Mouse (Mus musculus) midbrain, embryonic 12.5 days (tissue): ENCODE results near the gene Mcts2. TPM values are rescaled to one million over a fixed set of nuclear protein-coding genes. Genes with fewer than 3 reads are reported as not detected.
A peak's percentile ranks its signal among the peaks of the same experiment; 100 is the strongest.
"Not testable (repeated sequence)": the region's sequence is repeated elsewhere in the genome, so short reads cannot be mapped to it uniquely, and the experiment has no call there.

Source experiments
- ATAC-seq: fragments of 200-750 bp; cut with Nextera tagmentation; 2 replicates; pipeline ENCODE4 v1.8.0; 2017; ENCODE audit warnings: low read depth, moderate TSS enrichment, moderate library complexity; ENCODE audit not compliant: low FRiP score
- H3K27ac ChIP-seq: fragments of 300-500 bp; sonication (generic); replicated peaks from 2 replicates; pipeline ENCODE4 v1.5.1; 2016; ENCODE audit warnings: mild to moderate bottlenecking
- H3K27me3 ChIP-seq: fragments of 300-500 bp; sonication (generic); 2 replicates; pipeline ENCODE4 v1.6.1; 2016; ENCODE audit warnings: mild to moderate bottlenecking
- H3K36me3 ChIP-seq: fragments of 300-500 bp; sonication (generic); 2 replicates; pipeline ENCODE4 v1.6.1; 2016
- H3K4me1 ChIP-seq: fragments of 300-500 bp; sonication (generic); 2 replicates; pipeline ENCODE4 v1.6.1; 2016
- H3K4me2 ChIP-seq: fragments of 300-500 bp; sonication (generic); replicated peaks from 2 replicates; pipeline ENCODE4 v1.6.1; 2016; ENCODE audit warnings: mild to moderate bottlenecking, moderate library complexity
- H3K4me3 ChIP-seq: fragments of 300-500 bp; sonication (generic); 2 replicates; pipeline ENCODE4 v1.5.1; 2016; ENCODE audit warnings: mild to moderate bottlenecking
- H3K9ac ChIP-seq: fragments of 300-500 bp; sonication (generic); replicated peaks from 2 replicates; pipeline ENCODE4 v1.6.1; 2016; ENCODE audit warnings: mild to moderate bottlenecking, moderate library complexity
- H3K9me3 ChIP-seq: fragments of 300-500 bp; sonication (generic); 2 replicates; pipeline ENCODE4 v1.6.1; 2016; ENCODE audit warnings: mild to moderate bottlenecking
- WGBS: fragments of 180-500 bp; shearing (Covaris S2); methylation state at CpG from one replicate; pipeline ENCODE4 v1.1.7; 2016; 5-methylcytosine and 5-hydroxymethylcytosine counted together
- polyA plus RNA-seq: library from polyadenylated mRNA; unstranded; fragments of >200 nt; fragmentation: Nextera tagmentation; extraction: Ambion mirVana; gene quantifications from 2 replicates; pipeline ENCODE4 v1.2.1, GENCODE M21; 2016

The Mcts2 gene
- 38.4 and 39.6 TPM in 2 replicates for polyA plus RNA-seq

- peak within 1 kb of the TSS; percentile 53 for H3K4me2 ChIP-seq
- peak; percentile 97 for ATAC-seq
- peak within 1 kb of the TSS; percentile 67 for H3K27ac ChIP-seq
- peaks cover 89% of the 10 kb centered on the region for H3K36me3 ChIP-seq
- no peaks in the 10 kb centered on the region for H3K27me3 ChIP-seq
- 60% methylated on average over 45 of the region's 45 CpGs for WGBS
- peak within 1 kb of the TSS; percentile 54 for H3K9ac ChIP-seq
- peak within 1 kb of the TSS; percentile 43 for H3K4me3 ChIP-seq
- 0 out of 2 replicates have a peak, but pooled peaks cover 4% of the 10 kb centered on the region for H3K9me3 ChIP-seq
- H3K4me1 ChIP-seq, result peaks cover 9% of the 10 kb centered on the region
These were observed at the start of gene Mcts2 for GRCm38 (mm10) chr2:152686806-152687267. Gene Mcts2, plus strand, starts transcription at chr2:152687035.

GRCm38 (mm10) chr2:152637381-152637780 is 49.5 kb upstream of the Mcts2 start:
- Histone ChIP-seq H3K9ac (no peak overlapping the region), H3K4me2 (no peak overlapping the region), H3K36me3 (no peaks in the 10 kb centered on the region), H3K4me1 (peaks cover 13% of the 10 kb centered on the region), H3K9me3 (no peaks in the 10 kb centered on the region), H3K4me3 (no peak overlapping the region), H3K27ac (no peak overlapping the region), H3K27me3 (peaks cover 6% of the 10 kb centered on the region)
- 92% methylated on average over 4 of the region's 4 CpGs for WGBS
- ATAC-seq, result no peak

GRCm38 (mm10) chr2:152638865-152639264 is 48.0 kb upstream of the Mcts2 start:
- H3K4me3 ChIP-seq, result no peak overlapping the region
- H3K9me3 ChIP-seq, result no peaks in the 10 kb centered on the region
- H3K4me1 ChIP-seq, result peaks cover 13% of the 10 kb centered on the region
- H3K36me3 ChIP-seq, result no peaks in the 10 kb centered on the region
- H3K9ac ChIP-seq, result no peak overlapping the region
- peaks cover 5% of the 10 kb centered on the region; the same call in 1 of the 2 replicates for H3K27me3 ChIP-seq
- no peak overlapping the region for H3K4me2 ChIP-seq
- 62% methylated on average over 6 of the region's 6 CpGs for WGBS
- H3K27ac ChIP-seq, result no peak overlapping the region
- no peak for ATAC-seq

GRCm38 (mm10) chr2:152639406-152640113 is 47.3 kb upstream of the Mcts2 start:
- no peak overlapping the region for H3K4me2 ChIP-seq
- no peaks in the 10 kb centered on the region for H3K36me3 ChIP-seq
- no peak overlapping the region for H3K4me3 ChIP-seq
- 0 out of 2 replicates have a peak overlapping the region, but pooled peaks have one; percentile 42 for H3K27ac ChIP-seq
- WGBS, result 9% methylated on average over 11 of the region's 11 CpGs
- peaks cover under 1% of the 10 kb centered on the region; the same call in 1 of the 2 replicates for H3K27me3 ChIP-seq
- H3K4me1 ChIP-seq, result peaks cover 13% of the 10 kb centered on the region
- H3K9me3 ChIP-seq, result no peaks in the 10 kb centered on the region
- H3K9ac ChIP-seq, result no peak overlapping the region
- no peak for ATAC-seq

GRCm38 (mm10) chr2:152652901-152653620 is 33.8 kb upstream of the Mcts2 start:
- ATAC-seq, result no peak
- H3K9me3 ChIP-seq, result no peaks in the 10 kb centered on the region
- no peak overlapping the region for H3K4me3 ChIP-seq
- H3K4me1 ChIP-seq, result peaks cover 14% of the 10 kb centered on the region
- WGBS, result 80% methylated on average over 10 of the region's 10 CpGs
- H3K27me3 ChIP-seq, result no peaks in the 10 kb centered on the region
- no peak overlapping the region for H3K27ac ChIP-seq
- H3K4me2 ChIP-seq, result no peak overlapping the region
- H3K9ac ChIP-seq, result no peak overlapping the region
- no peaks in the 10 kb centered on the region for H3K36me3 ChIP-seq

- Histone ChIP-seq H3K4me1 (peaks cover 14% of the 10 kb centered on the region), H3K27me3 (no peaks in the 10 kb centered on the region), H3K4me2 (peak overlapping the region; percentile 32), H3K36me3 (no peaks in the 10 kb centered on the region), H3K9me3 (no peaks in the 10 kb centered on the region), H3K4me3 (no peak overlapping the region), H3K27ac (peak overlapping the region; percentile 84), H3K9ac (peak overlapping the region; percentile 28; the same call in 1 of the 2 replicates)
- ATAC-seq, result peak; percentile 80
- 43% methylated on average over 14 of the region's 14 CpGs for WGBS
These were observed 32.7 kb upstream of the Mcts2 start for GRCm38 (mm10) chr2:152653874-152654715.

- Histone ChIP-seq H3K4me1 (peaks cover 14% of the 10 kb centered on the region), H3K27me3 (no peaks in the 10 kb centered on the region), H3K9ac (no peak overlapping the region), H3K27ac (no peak overlapping the region), H3K4me3 (no peak overlapping the region), H3K9me3 (no peaks in the 10 kb centered on the region), H3K4me2 (no peak overlapping the region), H3K36me3 (no peaks in the 10 kb centered on the region)
- 60% methylated on average over 10 of the region's 10 CpGs for WGBS
- no peak for ATAC-seq
These were observed 29.4 kb upstream of the Mcts2 start for GRCm38 (mm10) chr2:152657398-152657797.

GRCm38 (mm10) chr2:152661163-152661562 is 25.7 kb upstream of the Mcts2 start:
- no peaks in the 10 kb centered on the region for H3K36me3 ChIP-seq
- no peak overlapping the region for H3K4me2 ChIP-seq
- H3K27ac ChIP-seq, result no peak overlapping the region
- no peak for ATAC-seq
- H3K4me3 ChIP-seq, result no peak overlapping the region
- no peaks in the 10 kb centered on the region for H3K4me1 ChIP-seq
- H3K9ac ChIP-seq, result no peak overlapping the region
- no peaks in the 10 kb centered on the region for H3K27me3 ChIP-seq
- WGBS, result 85% methylated on average over 6 of the region's 6 CpGs
- no peaks in the 10 kb centered on the region for H3K9me3 ChIP-seq

GRCm38 (mm10) chr2:152666191-152666590 is 20.6 kb upstream of the Mcts2 start:
- ATAC-seq, H3K9ac ChIP-seq, H3K27me3 ChIP-seq, H3K4me2 ChIP-seq, H3K27ac ChIP-seq, H3K9me3 ChIP-seq, H3K36me3 ChIP-seq, H3K4me3 ChIP-seq: not testable (repeated sequence)
- peaks cover 11% of the 10 kb centered on the region for H3K4me1 ChIP-seq
- WGBS, result 90% methylated on average over 3 of the region's 3 CpGs

GRCm38 (mm10) chr2:152669256-152669638 is 17.6 kb upstream of the Mcts2 start, which contains the start of gene H13:
Gene H13, plus strand, starts transcription at chr2:152669461.
- peak; percentile 75 for ATAC-seq
- H3K27ac ChIP-seq, result peak within 1 kb of the TSS; percentile 97
- H3K4me1 ChIP-seq, result peaks cover 37% of the 10 kb centered on the region
- H3K36me3 ChIP-seq, result peaks cover 16% of the 10 kb centered on the region
- H3K4me2 ChIP-seq, result peak within 1 kb of the TSS; percentile 84
- H3K9me3 ChIP-seq, result no peaks in the 10 kb centered on the region
- under 1% methylated on average over 35 of the region's 35 CpGs for WGBS
- H3K9ac ChIP-seq, result peak within 1 kb of the TSS; percentile 97
- peak within 1 kb of the TSS; percentile 95 for H3K4me3 ChIP-seq
- H3K27me3 ChIP-seq, result no peaks in the 10 kb centered on the region

GRCm38 (mm10) chr2:152669639-152670484 is 17.0 kb upstream of the Mcts2 start:
- H3K4me2 ChIP-seq, result peak overlapping the region; percentile 84
- H3K4me3 ChIP-seq, result peak overlapping the region; percentile 95
- H3K9ac ChIP-seq, result peak overlapping the region; percentile 97
- H3K9me3 ChIP-seq, result no peaks in the 10 kb centered on the region
- peak overlapping the region; percentile 97 for H3K27ac ChIP-seq
- H3K4me1 ChIP-seq, result peaks cover 37% of the 10 kb centered on the region
- WGBS, result under 1% methylated on average over 40 of the region's 46 CpGs
- ATAC-seq, result peak; percentile 82
- peaks cover 21% of the 10 kb centered on the region for H3K36me3 ChIP-seq
- H3K27me3 ChIP-seq, result no peaks in the 10 kb centered on the region
